Mouse (Mus musculus): Measurements from ENCODE around the gene Gm4952.
"Not testable (repeated sequence)": the region's sequence is repeated elsewhere in the genome, so short reads cannot be mapped to it uniquely, and the experiment has no call there.

Gm4952 gene

DNA sequence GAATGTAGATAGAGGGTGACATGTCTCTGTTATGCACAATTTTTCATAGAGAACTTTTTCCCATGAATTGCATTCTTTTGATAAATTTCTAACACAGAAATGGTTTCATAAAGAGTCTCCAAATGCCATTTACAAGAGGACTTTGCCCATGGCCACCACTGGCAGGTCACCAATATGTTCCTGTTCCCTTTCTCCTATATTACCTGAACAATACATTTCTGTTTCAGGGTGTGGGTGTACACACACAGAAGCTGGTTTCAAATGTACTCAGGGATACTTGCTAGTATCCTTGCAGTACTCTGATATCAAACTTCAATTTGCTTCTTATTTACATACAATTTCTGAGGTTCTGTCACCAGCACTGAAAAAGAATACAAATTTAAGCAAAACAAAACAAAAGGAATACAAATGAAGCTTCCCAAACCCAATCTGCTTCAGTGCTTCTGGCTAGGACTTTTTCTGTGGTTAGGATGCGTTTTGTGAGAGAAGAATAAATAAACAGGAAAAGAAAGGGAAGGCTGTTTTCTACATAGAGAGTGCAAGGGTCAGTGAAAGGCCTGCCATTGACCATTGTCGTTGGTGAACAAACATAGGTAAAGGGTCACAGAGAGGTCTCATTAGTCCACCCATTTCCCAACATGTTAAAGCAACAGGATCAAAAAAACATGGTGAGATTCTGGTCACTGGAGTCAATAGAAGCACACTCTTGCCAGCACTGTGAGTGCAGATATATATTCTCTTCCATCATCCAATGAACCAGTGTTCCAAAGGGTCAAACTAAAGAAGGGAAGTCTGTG is 1.1 kb downstream of the Gm4952 start:
- DNase-seq: no peak

DNA sequence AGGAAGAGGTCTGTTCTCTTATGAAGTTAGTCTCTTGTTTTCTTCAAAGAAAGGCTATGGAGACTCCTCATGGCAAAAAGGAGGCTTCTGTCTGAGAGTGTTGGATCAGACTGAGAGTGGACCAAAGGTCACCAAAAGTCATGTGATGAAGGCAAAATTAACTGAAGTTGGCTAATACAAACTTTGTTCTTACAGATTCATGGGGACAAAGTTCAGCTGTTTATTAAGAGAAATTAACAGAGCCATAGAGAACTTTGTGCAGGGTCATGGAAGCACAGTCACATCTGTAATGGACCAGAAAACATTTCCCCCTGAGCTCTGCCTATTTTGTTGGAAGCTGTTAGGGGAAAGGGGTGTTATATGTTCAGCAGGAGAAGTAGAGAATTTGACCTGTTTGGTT is 8.6 kb downstream of the Gm4952 start:
- DNase-seq: no peak

DNA sequence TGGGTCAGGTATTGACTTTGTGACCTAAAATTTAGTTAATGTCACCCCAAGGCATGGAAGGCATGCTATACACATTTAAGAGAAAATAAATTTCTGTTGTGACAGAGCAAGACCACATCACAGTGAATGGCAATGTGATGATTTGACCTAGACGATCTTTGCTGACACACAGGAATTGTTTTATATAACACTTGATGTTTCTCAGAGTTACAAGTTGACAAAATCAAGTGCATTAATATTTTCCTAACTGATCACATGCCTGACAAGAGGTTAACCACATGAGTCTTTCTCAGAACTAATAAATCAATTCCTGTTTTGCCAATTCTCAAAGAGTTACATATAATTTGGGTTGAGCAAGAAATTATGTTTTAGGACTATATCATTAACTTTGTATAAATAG is 13.9 kb downstream of the Gm4952 start:
- DNase-seq: no peak

DNA sequence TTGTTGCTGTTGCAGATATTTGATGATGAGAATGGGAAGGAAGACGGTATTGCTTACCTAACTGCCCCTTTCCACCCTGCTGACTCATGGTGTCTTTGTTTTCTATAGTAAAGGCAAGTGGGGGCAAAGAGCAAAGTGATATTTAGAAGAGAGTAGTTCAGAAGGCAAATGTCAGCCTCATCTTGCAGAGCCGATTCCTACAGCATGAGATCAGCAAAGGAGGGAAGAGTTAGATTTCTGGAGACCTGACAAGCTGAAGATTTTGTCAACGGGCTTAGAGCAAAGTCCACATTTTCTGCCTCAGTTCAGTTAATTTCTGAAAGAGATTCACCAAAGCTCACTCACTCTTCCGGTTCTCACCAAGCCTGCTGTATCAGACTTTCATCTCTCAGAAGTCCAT is 33.4 kb downstream of the Gm4952 start, which contains the start of gene Glyat:
Glyat (plus strand) TSS at position 133 of the 400 bp plus-strand sequence.
- DNase-seq: no peak

DNA sequence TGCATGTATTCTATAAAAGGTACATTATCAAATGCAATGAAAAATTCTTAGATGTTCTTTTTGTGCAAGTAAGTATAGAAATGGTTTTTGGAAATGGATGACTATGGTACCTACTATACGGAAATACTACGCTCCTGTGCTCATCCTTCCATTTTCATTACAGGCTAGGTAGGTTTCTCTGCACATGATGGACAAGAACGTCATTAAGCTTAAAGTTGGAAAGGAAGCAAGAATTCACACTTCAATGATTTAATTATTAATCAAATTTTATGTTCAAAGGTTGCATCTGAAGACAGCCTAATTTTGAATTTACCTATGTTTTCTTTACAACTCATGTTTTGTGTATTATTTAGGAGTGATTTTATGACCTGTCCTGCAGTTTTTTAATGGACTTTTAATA is 34.5 kb downstream of the Gm4952 start:
- DNase-seq: no peak

DNA sequence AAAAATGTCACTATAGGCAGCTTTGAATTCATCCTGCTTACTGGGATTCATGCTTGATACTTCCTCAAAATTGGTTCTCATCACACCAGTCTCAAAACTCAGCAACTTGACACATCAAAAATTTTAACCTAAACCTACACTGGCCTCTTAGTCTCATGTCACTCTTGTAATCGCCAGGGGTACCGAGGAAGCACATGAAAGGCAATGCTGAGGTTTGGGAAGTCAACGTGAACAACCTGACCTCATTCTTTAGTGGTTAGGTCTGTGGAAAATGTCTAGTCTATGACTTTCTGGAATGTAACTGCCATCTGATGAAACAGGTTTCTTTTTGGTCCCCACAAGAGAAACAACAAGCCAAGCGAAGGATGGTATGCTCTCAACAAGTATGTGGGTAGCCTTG is 35.2 kb downstream of the Gm4952 start:
- DNase-seq: no peak

DNA sequence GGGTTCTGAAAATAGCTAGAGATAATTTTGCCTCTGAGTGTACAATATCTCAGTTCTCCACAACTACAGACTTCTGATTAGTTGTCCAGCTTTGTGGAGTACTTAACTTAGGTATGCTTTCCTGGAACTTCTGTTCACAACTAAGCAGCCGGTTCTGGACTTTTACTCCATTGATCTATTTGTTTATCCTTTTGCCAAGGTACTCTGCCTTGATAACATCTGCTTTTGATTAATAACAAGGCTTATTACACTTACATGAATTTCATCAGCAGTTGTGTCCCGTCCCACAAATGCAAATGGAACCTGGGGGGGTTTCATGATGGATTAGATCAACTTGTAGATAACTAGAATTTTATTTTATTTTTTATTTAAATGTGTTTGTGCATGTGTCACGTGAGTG is 37.1 kb downstream of the Gm4952 start:
- DNase-seq: no peak

DNA sequence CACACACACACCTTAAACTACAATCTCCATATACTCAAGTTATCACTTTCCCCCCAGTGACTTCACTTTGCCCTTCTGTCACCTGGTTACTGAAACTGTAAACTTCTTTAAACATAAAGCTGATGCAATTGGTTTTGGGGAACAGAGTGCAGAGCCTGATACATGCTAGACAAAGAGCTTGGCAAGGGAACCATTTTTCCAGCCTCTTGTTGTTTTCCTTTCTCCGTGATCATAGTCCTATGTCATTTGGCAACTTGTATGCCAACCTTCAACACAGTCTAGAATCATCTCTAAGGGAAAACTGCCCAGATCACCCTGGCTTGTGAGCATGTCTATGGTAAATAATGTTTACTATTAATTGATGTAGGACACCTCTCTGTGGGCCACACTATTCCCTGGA is 38.3 kb downstream of the Gm4952 start:
- no peak for DNase-seq

DNA sequence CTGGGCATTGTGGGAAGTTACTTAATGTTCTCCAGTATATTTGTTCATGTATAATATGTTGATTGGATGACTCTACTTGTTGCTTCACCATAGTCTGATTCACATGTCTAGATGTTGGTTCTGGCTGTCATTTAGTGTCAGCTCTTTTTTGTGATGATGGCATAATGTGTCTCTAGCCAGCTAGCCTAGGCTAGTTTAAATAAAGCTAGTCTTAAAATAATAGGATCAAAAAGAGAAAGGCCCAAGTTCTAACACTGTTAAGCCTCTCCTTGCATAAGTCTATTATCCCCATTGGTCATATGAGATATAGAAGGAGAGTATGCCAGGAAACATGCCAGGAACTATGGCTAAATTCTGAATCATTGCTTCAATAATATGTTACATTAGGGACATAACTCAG is 49.7 kb downstream of the Gm4952 start:
- no peak for DNase-seq

DNA sequence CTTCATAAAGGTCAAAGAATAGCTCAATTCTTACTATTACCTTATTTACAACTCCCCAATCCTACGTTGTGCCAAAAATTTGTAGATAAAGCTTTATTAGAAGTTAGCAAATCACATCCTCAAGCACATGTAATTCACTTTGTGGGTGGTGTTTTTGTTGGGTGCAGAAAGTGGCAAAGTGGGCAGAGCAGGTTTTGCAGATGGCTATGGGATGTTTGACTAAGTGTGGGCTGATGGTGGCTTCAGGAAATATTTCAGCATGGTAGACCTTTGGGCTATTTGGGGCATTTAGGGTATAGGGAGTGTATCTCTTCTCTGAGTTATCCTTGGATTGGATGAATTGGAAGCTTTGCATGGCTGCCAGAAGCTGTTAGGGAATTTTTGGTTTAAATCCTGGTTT is 66.4 kb downstream of the Gm4952 start:
- no peak for DNase-seq

DNA sequence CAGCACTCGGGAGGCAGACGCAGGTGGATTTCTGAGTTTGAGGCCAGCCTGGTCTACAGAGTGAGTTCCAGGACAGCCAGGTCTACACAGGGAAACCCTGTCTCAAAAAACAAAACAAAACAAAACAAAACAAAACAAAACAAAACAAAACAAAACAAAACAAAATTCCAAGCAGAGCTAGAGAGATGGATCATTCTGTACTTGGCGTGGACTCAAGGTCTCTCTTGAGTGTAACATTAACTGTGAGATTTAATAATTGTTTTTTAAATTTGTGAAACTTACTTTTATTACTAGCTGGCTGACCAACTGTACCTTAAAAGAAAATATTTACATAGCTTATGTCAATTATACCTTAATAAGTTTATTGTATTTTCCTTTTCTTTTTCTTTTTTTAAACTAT is 68.8 kb downstream of the Gm4952 start:
- not testable (repeated sequence) for DNase-seq

DNA sequence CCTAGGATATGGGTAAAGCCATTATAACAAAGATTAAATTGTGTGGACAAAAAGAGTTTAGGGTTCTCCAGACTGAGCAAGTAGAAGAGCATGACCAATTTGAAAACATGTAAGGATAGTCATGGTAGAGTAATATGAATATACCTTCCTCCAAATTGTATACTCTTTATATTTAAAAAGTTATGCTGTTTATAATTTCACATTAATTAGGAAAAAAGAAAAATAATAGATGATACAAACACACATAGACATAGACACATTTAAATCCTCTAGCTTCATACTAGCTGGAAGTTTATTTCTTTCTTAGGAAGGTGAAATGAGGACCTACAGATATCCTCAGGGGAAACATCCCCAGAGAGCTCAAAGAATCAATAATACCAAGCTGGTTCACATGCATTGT is 70.4 kb downstream of the Gm4952 start, which contains the start of gene Olfr1442:
Olfr1442 (plus strand) TSS at position 301 of the 400 bp plus-strand sequence.
- no peak for DNase-seq

DNA sequence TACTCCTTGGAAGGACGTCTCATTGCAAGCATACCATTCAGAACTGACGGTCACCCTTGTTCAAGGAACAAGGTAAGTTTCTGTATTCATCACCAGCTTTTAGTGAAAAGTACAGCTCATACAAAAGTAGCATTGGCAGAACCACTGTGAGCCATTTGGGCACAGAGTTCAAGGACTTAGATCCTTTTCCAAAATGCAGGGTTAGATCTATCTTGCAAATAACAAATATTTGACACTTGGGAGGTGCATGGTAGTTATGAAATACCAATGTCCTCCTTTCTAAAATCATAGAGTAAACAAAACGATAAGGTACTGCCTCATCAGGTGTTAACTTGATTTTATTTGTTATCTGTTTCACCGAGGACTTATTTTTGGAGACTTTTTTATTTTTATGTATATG is 71.3 kb downstream of the Gm4952 start:
- DNase-seq: no peak

DNA sequence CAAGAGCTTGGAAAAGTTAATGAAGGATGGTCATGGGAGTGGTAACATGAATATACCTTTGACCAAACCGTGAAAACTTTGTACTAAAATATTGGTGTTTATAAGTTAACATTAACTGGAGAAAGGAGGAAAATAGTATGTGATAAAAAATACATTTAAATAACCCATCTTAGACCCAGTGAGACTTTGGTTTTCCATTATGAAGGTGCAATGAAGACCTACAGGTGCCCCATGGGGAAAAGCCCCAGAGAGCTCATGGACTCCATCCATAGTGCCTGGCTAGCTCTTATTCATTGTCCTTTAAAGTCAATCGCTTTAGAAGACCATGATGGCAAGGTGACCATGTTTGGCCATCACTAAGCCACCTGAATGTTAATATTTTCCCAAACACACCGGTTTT is 78.0 kb downstream of the Gm4952 start, which contains the start of gene Olfr1443:
Olfr1443 (plus strand) TSS at position 301 of the 400 bp plus-strand sequence.
- DNase-seq: no peak

Measured in thymus, adult 18-20 months (tissue).